Mouse (Mus musculus) hindbrain, embryonic 10.5 days (tissue): ENCODE data around the gene Elk3. TPM values are rescaled to one million over a fixed set of nuclear protein-coding genes. Genes with fewer than 3 reads are reported as not detected.

Source experiments
- DNase-seq: peaks from one replicate; pipeline ENCODE4 v3.0.0-alpha.2; 2017; ENCODE audit warnings: low spot score
- H3K27ac ChIP-seq: fragments of 300-500 bp; sonication (generic); 2 replicates; pipeline ENCODE4 v1.5.1; 2016; ENCODE audit warnings: mild to moderate bottlenecking, moderate library complexity
- H3K27me3 ChIP-seq: fragments of 300-500 bp; sonication (generic); 2 replicates; pipeline ENCODE4 v1.6.1; 2016; ENCODE audit warnings: mild to moderate bottlenecking; ENCODE audit not compliant: poor library complexity, insufficient read depth, severe bottlenecking
- H3K36me3 ChIP-seq: fragments of 300-500 bp; sonication (generic); 2 replicates; pipeline ENCODE4 v1.6.1; 2016; ENCODE audit warnings: mild to moderate bottlenecking, moderate library complexity
- H3K4me1 ChIP-seq: fragments of 300-500 bp; sonication (generic); replicated peaks from 2 replicates; pipeline ENCODE4 v1.6.1; 2016; ENCODE audit warnings: mild to moderate bottlenecking
- H3K4me3 ChIP-seq: fragments of 300-500 bp; sonication (generic); 2 replicates; pipeline ENCODE4 v1.5.1; 2016; ENCODE audit warnings: mild to moderate bottlenecking, moderate library complexity
- H3K9me3 ChIP-seq: fragments of 300-500 bp; sonication (generic); 2 replicates; pipeline ENCODE4 v1.6.1; 2016; ENCODE audit warnings: mild to moderate bottlenecking, moderate library complexity
- WGBS: fragments of 180-500 bp; shearing (Covaris S2); methylation state at CpG from one replicate; pipeline ENCODE4 v1.1.7; 2016; 5-methylcytosine and 5-hydroxymethylcytosine counted together
- polyA plus RNA-seq: library from polyadenylated mRNA; unstranded; fragments of >200 nt; fragmentation: Nextera tagmentation; extraction: Ambion mirVana; gene quantifications from 2 replicates; pipeline ENCODE4 v1.2.1, GENCODE M21; 2016

The Elk3 gene
- polyA plus RNA-seq, 1 experiment from 2014 or later, result 14.8 TPM

GRCm38 (mm10) chr10:93252661-93253060 lies 58.3 kb downstream of the Elk3 start:
- 94% methylated on average over 2 of the region's 2 CpGs for WGBS
- Histone ChIP-seq H3K4me1 (peaks cover 34% of the 10 kb centered on the region), H3K27ac (no peak overlapping the region)

GRCm38 (mm10) chr10:93251426-93251825 lies 59.5 kb downstream of the Elk3 start:
- Histone ChIP-seq H3K9me3 (no peaks in the 10 kb centered on the region), H3K36me3 (peaks cover 41% of the 10 kb centered on the region), H3K4me3 (no peak overlapping the region), H3K27ac (no peak overlapping the region), H3K4me1 (peaks cover 30% of the 10 kb centered on the region), H3K27me3 (no peaks in the 10 kb centered on the region)
- 92% methylated on average over 8 of the region's 8 CpGs for WGBS
- DNase-seq, result no peak

More at GRCm38 (mm10) chr10:93252661-93253060, 58.3 kb downstream of the Elk3 start:
- no peak overlapping the region for H3K4me3 ChIP-seq
- H3K9me3 ChIP-seq, result no peaks in the 10 kb centered on the region
- peaks cover 30% of the 10 kb centered on the region for H3K36me3 ChIP-seq
- DNase-seq, result no peak
- no peaks in the 10 kb centered on the region for H3K27me3 ChIP-seq

DNA sequence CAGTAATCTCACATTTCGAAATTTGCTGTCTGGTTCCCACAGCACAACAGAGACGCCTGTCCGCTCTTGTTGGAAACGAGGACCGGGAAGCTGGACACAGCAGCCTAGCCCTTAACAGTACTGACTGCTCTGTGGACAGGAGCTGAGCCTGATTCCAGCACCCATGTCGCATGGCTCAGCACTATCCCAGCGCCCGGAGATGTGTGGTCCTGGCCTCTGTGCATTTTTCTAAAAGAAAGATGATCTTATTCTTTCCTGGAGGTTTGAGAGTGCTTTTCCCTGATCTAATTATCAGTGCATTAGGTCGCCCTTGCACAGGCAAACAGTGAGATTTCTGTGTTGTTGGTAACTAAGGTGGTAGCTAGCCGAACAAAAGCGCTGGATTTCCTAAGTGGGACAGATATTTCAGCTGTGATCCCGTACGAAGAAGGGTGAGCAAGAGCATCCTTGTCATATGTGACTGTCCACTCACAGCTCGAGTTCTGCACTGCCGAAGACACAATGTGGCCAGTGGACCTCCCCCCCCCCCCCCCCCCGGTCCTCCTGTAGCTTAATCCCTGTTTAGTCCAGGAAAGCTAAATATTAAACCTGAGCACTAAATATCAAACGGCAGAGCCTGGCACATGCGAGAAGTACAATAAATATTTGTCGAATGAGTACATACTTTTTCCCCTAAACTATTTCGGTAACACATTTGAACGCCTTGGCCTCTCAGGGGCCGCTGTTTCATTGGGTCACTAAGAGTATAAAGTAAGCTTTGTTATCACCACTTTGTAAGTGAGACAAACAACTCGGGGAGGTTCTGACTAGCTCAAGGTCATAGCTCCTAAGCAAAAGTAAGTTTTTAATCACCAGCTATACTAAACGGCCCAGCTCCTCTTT lies 60.3 kb downstream of the Elk3 start:
- Histone ChIP-seq H3K9me3 (no peaks in the 10 kb centered on the region), H3K27me3 (no peaks in the 10 kb centered on the region), H3K4me1 (peaks cover 27% of the 10 kb centered on the region), H3K4me3 (no peak overlapping the region), H3K27ac (no peak overlapping the region), H3K36me3 (peaks cover 47% of the 10 kb centered on the region)
- no peak for DNase-seq
- 86% methylated on average over 24 of the region's 24 CpGs for WGBS

DNA sequence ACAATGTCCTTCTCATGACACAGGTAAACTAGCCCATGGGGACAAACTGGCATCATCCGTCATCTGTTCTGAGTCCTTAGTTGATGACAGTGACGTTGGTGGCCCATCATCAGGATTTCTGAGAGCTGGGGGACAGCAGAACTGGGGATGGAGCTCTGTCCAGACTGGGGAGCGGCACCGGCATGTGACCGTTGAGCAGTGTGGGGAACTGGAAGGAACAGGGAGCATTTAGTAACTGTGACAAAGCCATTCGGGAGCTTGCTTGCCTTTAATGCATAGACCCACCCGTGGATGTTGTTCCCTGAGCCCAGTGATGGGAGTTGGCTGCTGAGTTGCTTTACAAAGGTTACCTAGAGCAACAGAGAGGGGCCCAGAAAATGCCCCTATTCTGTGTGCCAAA lies 61.0 kb downstream of the Elk3 start:
- no peaks in the 10 kb centered on the region for H3K9me3 ChIP-seq
- peaks cover 19% of the 10 kb centered on the region for H3K4me1 ChIP-seq
- H3K36me3 ChIP-seq, result peaks cover 47% of the 10 kb centered on the region
- no peak overlapping the region for H3K27ac ChIP-seq
- H3K4me3 ChIP-seq, result no peak overlapping the region
- DNase-seq, result no peak
- 66% methylated on average over 7 of the region's 7 CpGs for WGBS
- H3K27me3 ChIP-seq, result no peaks in the 10 kb centered on the region

DNA sequence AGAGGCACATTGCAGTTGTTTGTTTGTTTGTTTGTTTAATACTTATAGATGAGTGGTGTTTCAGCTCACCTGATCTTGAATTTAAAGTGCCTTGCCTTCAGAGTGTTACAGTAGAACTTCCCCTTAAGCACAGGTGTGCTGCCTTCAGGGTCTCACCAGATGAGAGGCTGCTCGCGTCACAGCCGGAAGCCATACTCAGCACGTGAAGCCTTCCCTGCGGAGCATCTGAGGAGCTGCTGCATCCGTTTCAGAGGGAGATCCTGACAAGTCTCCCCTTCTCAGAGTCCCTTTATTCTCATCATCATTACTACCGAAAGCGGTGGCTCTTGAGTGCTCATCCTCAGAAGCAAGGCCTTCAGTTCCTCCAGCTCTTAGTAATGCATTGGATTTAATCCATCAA lies 62.5 kb downstream of the Elk3 start:
- DNase-seq, result no peak
- H3K27me3 ChIP-seq, result no peaks in the 10 kb centered on the region
- H3K27ac ChIP-seq, result no peak overlapping the region
- WGBS, result 78% methylated on average over 8 of the region's 8 CpGs
- H3K9me3 ChIP-seq, result no peaks in the 10 kb centered on the region
- H3K4me3 ChIP-seq, result no peak overlapping the region
- peaks cover 52% of the 10 kb centered on the region for H3K36me3 ChIP-seq
- peaks cover 14% of the 10 kb centered on the region for H3K4me1 ChIP-seq

GRCm38 (mm10) chr10:93247902-93248301 lies 63.0 kb downstream of the Elk3 start:
- no peak overlapping the region for H3K27ac ChIP-seq
- H3K4me3 ChIP-seq, result no peak overlapping the region
- WGBS, result 56% methylated on average over 6 of the region's 6 CpGs
- no peaks in the 10 kb centered on the region for H3K9me3 ChIP-seq
- H3K4me1 ChIP-seq, result peaks cover 14% of the 10 kb centered on the region
- DNase-seq, result no peak
- peaks cover 47% of the 10 kb centered on the region for H3K36me3 ChIP-seq
- H3K27me3 ChIP-seq, result no peaks in the 10 kb centered on the region

DNA sequence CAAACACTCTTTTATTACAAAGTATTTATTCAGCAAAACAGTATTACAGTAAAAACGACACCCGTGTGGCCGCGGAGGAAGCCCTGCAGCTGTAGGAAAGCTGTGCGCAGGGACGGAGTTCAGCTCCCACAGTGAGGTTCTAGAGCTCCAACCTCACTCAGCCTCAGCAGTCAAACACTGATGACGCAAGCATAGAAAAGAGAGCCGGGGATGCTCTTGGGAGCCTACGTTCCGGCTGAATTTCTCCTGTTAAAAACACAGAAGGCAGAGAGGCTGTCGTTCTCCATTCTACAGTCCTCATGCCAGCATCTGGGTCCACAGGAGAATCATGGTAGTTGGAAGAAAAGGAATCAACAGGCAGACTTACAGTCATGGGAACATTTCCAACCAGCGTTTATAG lies 63.5 kb downstream of the Elk3 start:
- DNase-seq, result peak; percentile 1
- no peaks in the 10 kb centered on the region for H3K27me3 ChIP-seq
- no peak overlapping the region for H3K27ac ChIP-seq
- peaks cover 15% of the 10 kb centered on the region for H3K4me1 ChIP-seq
- H3K4me3 ChIP-seq, result no peak overlapping the region
- no peaks in the 10 kb centered on the region for H3K9me3 ChIP-seq
- WGBS, result 90% methylated on average over 12 of the region's 12 CpGs
- H3K36me3 ChIP-seq, result peaks cover 42% of the 10 kb centered on the region

GRCm38 (mm10) chr10:93246185-93246920 lies 64.6 kb downstream of the Elk3 start:
- Histone ChIP-seq H3K27ac (no peak overlapping the region), H3K4me3 (no peak overlapping the region), H3K4me1 (peaks cover 26% of the 10 kb centered on the region), H3K9me3 (no peaks in the 10 kb centered on the region), H3K27me3 (no peaks in the 10 kb centered on the region), H3K36me3 (peaks cover 41% of the 10 kb centered on the region)
- peak; percentile 1 for DNase-seq
- 96% methylated on average over 7 of the region's 7 CpGs for WGBS

GRCm38 (mm10) chr10:93244209-93244705 lies 66.7 kb downstream of the Elk3 start:
- peaks cover 52% of the 10 kb centered on the region for H3K36me3 ChIP-seq
- no peak for DNase-seq
- no peak overlapping the region for H3K27ac ChIP-seq
- whole genome bisulfite sequencing, result 92% methylated on average over 10 of the region's 10 CpGs
- H3K4me3 ChIP-seq, result no peak overlapping the region
- no peaks in the 10 kb centered on the region for H3K27me3 ChIP-seq
- H3K9me3 ChIP-seq, result no peaks in the 10 kb centered on the region
- H3K4me1 ChIP-seq, result peaks cover 21% of the 10 kb centered on the region

- no peaks in the 10 kb centered on the region for H3K27me3 ChIP-seq
- 8% methylated on average over 5 of the region's 5 CpGs for WGBS
- DNase-seq, result no peak
These were observed 68.1 kb downstream of the Elk3 start for GRCm38 (mm10) chr10:93242861-93243260.

GRCm38 (mm10) chr10:93242208-93242607 lies 68.7 kb downstream of the Elk3 start:
- Histone ChIP-seq H3K4me1 (peaks cover 14% of the 10 kb centered on the region), H3K36me3 (peaks cover 54% of the 10 kb centered on the region), H3K4me3 (no peak overlapping the region), H3K27me3 (no peaks in the 10 kb centered on the region), H3K9me3 (no peaks in the 10 kb centered on the region), H3K27ac (no peak overlapping the region)
- WGBS, result 4% methylated on average over 3 of the region's 3 CpGs
- no peak for DNase-seq

More at GRCm38 (mm10) chr10:93242861-93243260, 68.1 kb downstream of the Elk3 start:
- H3K27ac ChIP-seq, result no peak overlapping the region
- H3K9me3 ChIP-seq, result no peaks in the 10 kb centered on the region
- no peak overlapping the region for H3K4me3 ChIP-seq
- peaks cover 54% of the 10 kb centered on the region for H3K36me3 ChIP-seq
- peaks cover 20% of the 10 kb centered on the region for H3K4me1 ChIP-seq

DNA sequence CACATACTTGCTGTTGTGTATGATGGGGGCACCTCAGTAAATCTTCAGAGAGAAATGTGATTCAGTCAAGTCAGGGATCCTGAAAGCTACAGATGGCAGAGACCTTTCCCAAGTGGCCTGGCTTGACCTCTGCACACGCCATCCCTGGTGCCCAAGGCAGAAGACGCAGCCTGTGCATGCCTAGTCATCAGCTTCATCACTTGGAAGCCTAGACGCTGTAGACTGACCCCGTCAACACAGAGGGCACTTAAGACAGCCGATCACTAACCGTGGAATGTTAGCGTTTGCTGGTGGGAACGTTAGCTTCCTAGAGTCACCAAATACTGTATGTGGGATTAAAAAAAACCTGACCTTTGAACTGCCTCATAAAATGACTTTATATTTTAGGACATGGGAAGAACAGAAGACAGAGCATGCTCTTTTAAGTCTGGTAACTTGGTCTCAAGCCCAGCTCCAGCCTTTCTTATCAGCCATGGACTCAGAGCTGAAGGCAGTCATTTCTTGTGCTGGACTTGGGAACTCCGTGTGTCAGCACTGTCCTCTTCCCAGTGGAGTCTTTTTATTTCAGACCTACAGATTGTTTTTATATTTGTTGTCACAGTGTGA lies 71.6 kb downstream of the Elk3 start:
- H3K27me3 ChIP-seq, result no peaks in the 10 kb centered on the region
- no peak overlapping the region for H3K4me3 ChIP-seq
- H3K4me1 ChIP-seq, result peaks cover 14% of the 10 kb centered on the region
- DNase-seq, result no peak
- WGBS, result 69% methylated on average over 9 of the region's 9 CpGs
- no peaks in the 10 kb centered on the region for H3K9me3 ChIP-seq
- H3K27ac ChIP-seq, result no peak overlapping the region
- H3K36me3 ChIP-seq, result peaks cover 64% of the 10 kb centered on the region
